ENCODE assay signal across 8 mouse cellular contexts in the genomic region with DNA sequence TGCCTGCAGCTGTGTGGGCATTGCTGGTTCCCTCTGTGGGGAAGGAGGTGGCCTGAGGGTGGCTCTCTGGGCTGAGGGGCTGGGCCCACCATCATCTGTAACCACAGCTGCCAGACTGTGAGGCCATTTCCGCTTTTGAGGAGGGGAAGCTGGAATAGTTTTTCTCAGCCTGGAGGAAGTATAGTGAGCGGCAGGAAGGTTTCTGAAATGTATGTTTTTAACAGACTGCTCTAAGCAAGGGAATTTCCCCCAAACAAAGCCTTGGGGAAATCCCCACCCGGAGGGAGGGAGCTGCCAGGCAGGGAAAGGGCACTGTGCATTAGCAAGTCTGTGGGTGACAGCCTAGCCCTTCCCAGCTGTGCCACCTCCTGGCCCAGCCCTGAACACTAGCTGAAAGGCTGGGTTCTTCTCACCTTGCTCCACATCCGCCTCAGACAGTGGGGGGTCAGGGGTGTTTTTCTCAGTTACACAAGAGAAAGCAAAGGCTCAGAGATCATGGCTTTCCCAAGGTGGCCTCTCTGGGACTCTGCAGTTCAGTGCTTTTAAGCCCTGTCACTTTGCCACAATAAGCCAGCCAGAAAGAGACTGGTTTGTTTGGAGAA. TPM values are rescaled to one million over a fixed set of nuclear protein-coding genes. Genes with fewer than 3 reads are reported as not detected.
DNase-seq lines count a peak whose midpoint lies in the region; ATAC-seq lines count a peak whose summit lies in the region.

No protein-coding gene starts in this region.

- no peak overlapping the region; the same call in 1 of the 2 replicates for H3K4me2 ChIP-seq in embryonic facial prominence, embryonic 11.5 days (ENCODE audit: low read depth, low read length)
- peak overlapping the region; percentile 46 for H3K4me2 ChIP-seq in limb, embryonic 13.5 days (replicated peaks)
- 0 out of 2 replicates have a peak overlapping the region, but pooled peaks have one; percentile 0 for H3K4me2 ChIP-seq in midbrain, embryonic 14.5 days (ENCODE audit: low read length)

- no peaks in the 10 kb centered on the region for H3K27me3 ChIP-seq in embryonic facial prominence, embryonic 11.5 days (ENCODE audit: control insufficient read depth, insufficient read depth, low read length)
- no peaks in the 10 kb centered on the region for H3K27me3 ChIP-seq in limb, embryonic 13.5 days
- H3K27me3 ChIP-seq in midbrain, embryonic 14.5 days (ENCODE audit: control insufficient read depth, insufficient read depth, low read length), result no peaks in the 10 kb centered on the region

- peaks cover 14% of the 10 kb centered on the region for H3K4me1 ChIP-seq in embryonic facial prominence, embryonic 11.5 days (ENCODE audit: control insufficient read depth, insufficient read depth, low read length)
- peaks cover 80% of the 10 kb centered on the region for H3K4me1 ChIP-seq in limb, embryonic 13.5 days
- H3K4me1 ChIP-seq in midbrain, embryonic 14.5 days (ENCODE audit: control insufficient read depth, insufficient read depth, low read length), result peaks cover 30% of the 10 kb centered on the region

- 8% methylated on average over 4 of the region's 4 CpGs for WGBS in embryonic facial prominence, embryonic 11.5 days
- 4% methylated on average over 4 of the region's 4 CpGs for WGBS in limb, embryonic 13.5 days
- 6% methylated on average over 4 of the region's 4 CpGs for whole genome bisulfite sequencing in midbrain, embryonic 14.5 days

- no peaks in the 10 kb centered on the region for H3K36me3 ChIP-seq in embryonic facial prominence, embryonic 11.5 days (replicated peaks; ENCODE audit: control insufficient read depth, insufficient read depth, low read depth, low read length)
- H3K36me3 ChIP-seq in limb, embryonic 13.5 days, result no peaks in the 10 kb centered on the region
- H3K36me3 ChIP-seq in midbrain, embryonic 14.5 days (ENCODE audit: control insufficient read depth, insufficient read depth, low read length), result no peaks in the 10 kb centered on the region

- no peak overlapping the region for H3K4me3 ChIP-seq in embryonic facial prominence, embryonic 11.5 days (ENCODE audit: low read depth, low read length)
- H3K4me3 ChIP-seq in limb, embryonic 13.5 days, result no peak overlapping the region
- no peak overlapping the region for H3K4me3 ChIP-seq in midbrain, embryonic 14.5 days (replicated peaks; ENCODE audit: low read depth, low read length)

- ATAC-seq in embryonic facial prominence, embryonic 11.5 days (replicated peaks; ENCODE audit: insufficient number of reproducible peaks, low FRiP score, low TSS enrichment, low read depth), result no peak
- ATAC-seq in limb, embryonic 13.5 days (ENCODE audit: low FRiP score, low read depth), result peak; percentile 34; the same call in 1 of the 2 replicates
- ATAC-seq in midbrain, embryonic 14.5 days (ENCODE audit: low FRiP score, low TSS enrichment), result no peak

- no peaks in the 10 kb centered on the region for H3K9me3 ChIP-seq in embryonic facial prominence, embryonic 11.5 days (replicated peaks; ENCODE audit: control insufficient read depth, low read length)
- H3K9me3 ChIP-seq in limb, embryonic 13.5 days, result no peaks in the 10 kb centered on the region
- no peaks in the 10 kb centered on the region for H3K9me3 ChIP-seq in midbrain, embryonic 14.5 days (ENCODE audit: control insufficient read depth, low read length)

- intact Hi-C loops in heart, postnatal 25 days (cut with DNase I), result no loop called here

- DNase-seq in right cerebral cortex, postnatal 14 days, result peak; percentile 23
- no peak for DNase-seq in right cerebral cortex, postnatal 4 days
- peak; percentile 44 for DNase-seq in embryonic facial prominence, embryonic 11.5 days (ENCODE audit: low spot score)
- peak; percentile 52 for DNase-seq in heart, postnatal 25 days (ENCODE audit: low spot score)
- peak; percentile 46 for DNase-seq in midbrain, embryonic 14.5 days
- peak; percentile 73 to 80 for DNase-seq in thymus, postnatal 10 days (ENCODE audit: low spot score in 2 of 2)
- no peak for DNase-seq in layer of hippocampus, adult 8-10 months (ENCODE audit: low spot score in 2 of 2)

- H3K27ac ChIP-seq in embryonic facial prominence, embryonic 11.5 days (replicated peaks; ENCODE audit: low read depth, low read length), result peak overlapping the region; percentile 75
- peak overlapping the region; percentile 83 for H3K27ac ChIP-seq in limb, embryonic 13.5 days
- H3K27ac ChIP-seq in midbrain, embryonic 14.5 days (replicated peaks; ENCODE audit: low read depth, low read length), result peak overlapping the region; percentile 61

- H3K9ac ChIP-seq in embryonic facial prominence, embryonic 11.5 days (replicated peaks; ENCODE audit: low read length), result peak overlapping the region; percentile 43
- no peak overlapping the region for H3K9ac ChIP-seq in limb, embryonic 13.5 days
- H3K9ac ChIP-seq in midbrain, embryonic 14.5 days (replicated peaks; ENCODE audit: low read length), result no peak overlapping the region

RNA-seq across cellular contexts. Expression of a gene that starts 31.2 kb away (rescaled TPM):
- polyA plus RNA-seq in embryonic facial prominence, embryonic 11.5 days (2014; fragmentation: Nextera tagmentation; extraction: Ambion mirVana), result not detected in 2 replicates
- total RNA-seq in heart, postnatal 25 days (2021), result 10 to 100 TPM; 43.1 to 50.6 TPM
- 1.5 and 1.6 TPM in 2 replicates for polyA plus RNA-seq in limb, embryonic 13.5 days (2015; fragmentation: Nextera tagmentation; extraction: Ambion mirVana)
- polyA plus RNA-seq in midbrain, embryonic 14.5 days (2014; fragmentation: Nextera tagmentation; extraction: Ambion mirVana), result not detected in 2 replicates
- under 1 TPM in 3 of 4 experiments, not detected in 1; 0.20 to 0.34 (median 0.23) TPM for total RNA-seq in layer of hippocampus, adult 8-10 months (2022)

RNA-seq across cellular contexts. Expression of a gene that starts 47.7 kb away (rescaled TPM):
- polyA plus RNA-seq in embryonic facial prominence, embryonic 11.5 days (2014; fragmentation: Nextera tagmentation; extraction: Ambion mirVana), result 30.9 and 32.4 TPM in 2 replicates
- total RNA-seq in heart, postnatal 25 days (2021), result 10 to 100 TPM; 53.9 to 58.4 TPM
- polyA plus RNA-seq in limb, embryonic 13.5 days (2015; fragmentation: Nextera tagmentation; extraction: Ambion mirVana), result 18.4 and 19.0 TPM in 2 replicates
- 15.7 and 21.3 TPM in 2 replicates for polyA plus RNA-seq in midbrain, embryonic 14.5 days (2014; fragmentation: Nextera tagmentation; extraction: Ambion mirVana)
- total RNA-seq in layer of hippocampus, adult 8-10 months (2022), result 10 to 100 TPM; 30.2 to 32.4 (median 30.9) TPM

Comparison
In these comparisons a context has a peak if more than half of its experiments do, and no peak if none do; other contexts are left out.
1. DNase-seq: peak in right cerebral cortex, postnatal 14 days (single experiment), embryonic facial prominence, embryonic 11.5 days (single experiment), heart, postnatal 25 days (single experiment), midbrain, embryonic 14.5 days (single experiment) and thymus, postnatal 10 days (2 of 2); none in right cerebral cortex, postnatal 4 days (single experiment) and layer of hippocampus, adult 8-10 months (0 of 2).
2. Peak in every context shown above with its lines, with median percentiles within 50 percentile points of each other: H3K27ac ChIP-seq.